Mouse (Mus musculus) liver, postnatal 0 days (tissue): Measurements from ENCODE around the gene Esp6. TPM values are rescaled to one million over a fixed set of nuclear protein-coding genes. Genes with fewer than 3 reads are reported as not detected.

Experiments
- ATAC-seq: fragments of 200-750 bp; cut with Nextera tagmentation; 2 replicates; pipeline ENCODE4 v1.8.0; 2017; ENCODE audit warnings: mild to moderate bottlenecking, moderate library complexity
- DNase-seq: peaks from one replicate; pipeline ENCODE4 v3.0.0-alpha.2; 2016
- H3K27ac ChIP-seq: fragments of 300-500 bp; sonication (generic); 2 replicates; pipeline ENCODE4 v1.5.1; 2014; ENCODE audit warnings: antibody characterized with exemption, moderate library complexity, mild to moderate bottlenecking, low read depth
- H3K27me3 ChIP-seq: fragments of 300-500 bp; sonication (generic); 2 replicates; pipeline ENCODE4 v1.6.1; 2014; ENCODE audit warnings: low read length, control low read depth, mixed read lengths; ENCODE audit not compliant: insufficient read depth
- H3K36me3 ChIP-seq: fragments of 300-500 bp; sonication (generic); replicated peaks from 2 replicates; pipeline ENCODE4 v1.6.1; 2014; ENCODE audit warnings: mild to moderate bottlenecking, control low read depth, low read length, moderate library complexity, mixed read lengths; ENCODE audit not compliant: insufficient read depth
- H3K4me1 ChIP-seq: fragments of 300-500 bp; sonication (generic); 2 replicates; pipeline ENCODE4 v1.6.1; 2014; ENCODE audit warnings: antibody characterized with exemption, mild to moderate bottlenecking, control low read depth; ENCODE audit not compliant: insufficient read depth
- H3K4me2 ChIP-seq: fragments of 300-500 bp; sonication (generic); 2 replicates; pipeline ENCODE4 v1.6.1; 2014; ENCODE audit warnings: low read depth, mild to moderate bottlenecking, low read length, moderate library complexity, mixed read lengths
- H3K4me3 ChIP-seq: fragments of 300-500 bp; sonication (generic); 2 replicates; pipeline ENCODE4 v1.5.1; 2014; ENCODE audit warnings: low read depth, low read length
- H3K9ac ChIP-seq: fragments of 300-500 bp; sonication (generic); replicated peaks from 2 replicates; pipeline ENCODE4 v1.6.1; 2014; ENCODE audit warnings: mild to moderate bottlenecking, moderate library complexity
- H3K9me3 ChIP-seq: fragments of 300-500 bp; sonication (generic); 2 replicates; pipeline ENCODE4 v1.6.1; 2016; ENCODE audit warnings: mild to moderate bottlenecking, control low read depth, low read length, mixed read lengths
- CTCF ChIP-seq: sonication (generic); IDR thresholded peaks from 2 replicates; pipeline ENCODE4 v1.5.1; 2016; ENCODE audit warnings: antibody characterized with exemption, low read depth
- EP300 ChIP-seq: IDR thresholded peaks from 2 replicates; pipeline ENCODE4 v1.6.1; 2016; ENCODE audit warnings: antibody characterized with exemption, low read depth, mild to moderate bottlenecking
- polyA plus RNA-seq: library from polyadenylated mRNA; unstranded; fragments of >200 nt; fragmentation: Nextera tagmentation; extraction: Ambion mirVana; gene quantifications from 2 replicates; pipeline ENCODE4 v1.2.1, GENCODE M21; 2015

Gene Esp6
- polyA plus RNA-seq, 1 experiment from 2014 or later, result not detected

- ATAC-seq (no peak), DNase-seq (no peak)
- no peaks in the 10 kb centered on the region for H3K9me3 ChIP-seq
These were observed 30.0 kb downstream of the Esp6 start for GRCm38 (mm10) chr17:40591297-40591696.

GRCm38 (mm10) chr17:40598294-40598693, 37.0 kb downstream of the Esp6 start, which contains the start of gene Esp4:
TSS of gene Esp4 (plus strand) at chr17:40598594.
- Histone ChIP-seq H3K4me3 (no peak within 1 kb of the TSS), H3K36me3 (no peaks in the 10 kb centered on the region), H3K9ac (no peak within 1 kb of the TSS), H3K27me3 (no peaks in the 10 kb centered on the region), H3K4me1 (no peaks in the 10 kb centered on the region), H3K4me2 (no peak within 1 kb of the TSS), H3K27ac (no peak within 1 kb of the TSS), H3K9me3 (no peaks in the 10 kb centered on the region)
- ATAC-seq, result no peak
- DNase-seq, result no peak
- TF ChIP-seq CTCF (no peak), EP300 (no peak)

More at GRCm38 (mm10) chr17:40591297-40591696, 30.0 kb downstream of the Esp6 start:
- no peak for TF ChIP-seq EP300
- TF ChIP-seq CTCF, result no peak
- Histone ChIP-seq H3K4me3 (no peak overlapping the region), H3K4me1 (no peaks in the 10 kb centered on the region), H3K9ac (no peak overlapping the region), H3K36me3 (no peaks in the 10 kb centered on the region), H3K27me3 (no peaks in the 10 kb centered on the region), H3K27ac (no peak overlapping the region), H3K4me2 (no peak overlapping the region)

Other genes with a start within 250 kb of the Esp6 start
- gene Crisp1, start 242.3 kb upstream of the Esp6 start, polyA plus RNA-seq, result not detected in 2 replicates
- gene Esp8, start 41.5 kb upstream of the Esp6 start, polyA plus RNA-seq, result not detected in 2 replicates
- not detected in 2 replicates for gene Esp4, start 37.1 kb downstream of the Esp6 start, polyA plus RNA-seq
- gene Esp3, start 70.6 kb downstream of the Esp6 start, polyA plus RNA-seq, result not detected in 2 replicates
- gene Esp1, start 165.6 kb downstream of the Esp6 start, polyA plus RNA-seq, result not detected in 2 replicates
- gene Crisp2, start 245.5 kb downstream of the Esp6 start, polyA plus RNA-seq, result 0.13 and 0.15 TPM in 2 replicates
- 61.6 and 71.2 TPM in 2 replicates for gene Rhag, start 249.6 kb downstream of the Esp6 start, polyA plus RNA-seq